Mouse (Mus musculus): ENCODE measurements at regions not wholly inside any gene's neighbourhood (a gene's known extent, or its start where the extent isn't known, plus 50 kb on each side); places are given as distances from the start of the nearest gene placed in this dataset.

DNA sequence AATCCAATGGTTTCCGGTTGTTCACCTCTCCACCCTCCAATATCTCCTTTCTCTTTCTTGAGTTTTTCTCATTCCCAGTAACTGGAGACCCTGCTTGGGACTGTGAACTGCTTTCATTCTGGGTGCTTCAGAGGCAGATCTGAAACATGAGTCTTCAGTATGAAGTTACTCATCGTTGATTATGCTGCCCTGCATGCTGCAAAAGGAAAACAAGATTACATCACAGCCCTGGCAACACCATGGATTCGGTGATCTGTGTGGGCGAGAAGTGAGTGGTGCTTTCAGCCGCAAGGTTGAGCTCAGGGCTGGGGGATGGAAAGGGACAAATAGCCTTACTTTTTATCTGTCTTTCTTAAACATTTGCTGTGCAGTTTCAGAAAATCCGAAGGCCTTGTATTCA, 164.8 kb upstream of the Dpt start:
- no peak for DNase-seq (ENCODE audit: low spot score in 2 of 2)

DNA sequence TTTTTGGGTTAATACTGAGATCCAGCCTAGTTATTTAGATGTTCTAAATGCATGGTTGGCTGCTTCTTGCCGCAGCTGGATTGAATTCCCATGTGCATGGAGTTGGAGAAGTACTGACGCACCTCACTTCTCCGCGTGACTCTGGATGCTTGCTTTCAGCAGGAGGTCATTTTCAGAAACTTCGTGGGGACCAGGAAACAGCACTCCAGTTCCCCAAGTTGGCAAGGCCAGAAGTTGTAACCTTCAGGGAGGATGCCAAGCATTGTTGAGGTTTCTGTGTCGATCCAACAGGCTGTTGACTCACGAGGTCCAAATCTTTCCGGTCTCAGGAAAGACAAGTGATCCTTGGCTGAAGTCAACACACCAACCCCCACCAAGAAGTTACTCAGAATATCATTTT, 167.6 kb upstream of the Dpt start:
- DNase-seq (ENCODE audit: low spot score in 2 of 2): no peak

DNA sequence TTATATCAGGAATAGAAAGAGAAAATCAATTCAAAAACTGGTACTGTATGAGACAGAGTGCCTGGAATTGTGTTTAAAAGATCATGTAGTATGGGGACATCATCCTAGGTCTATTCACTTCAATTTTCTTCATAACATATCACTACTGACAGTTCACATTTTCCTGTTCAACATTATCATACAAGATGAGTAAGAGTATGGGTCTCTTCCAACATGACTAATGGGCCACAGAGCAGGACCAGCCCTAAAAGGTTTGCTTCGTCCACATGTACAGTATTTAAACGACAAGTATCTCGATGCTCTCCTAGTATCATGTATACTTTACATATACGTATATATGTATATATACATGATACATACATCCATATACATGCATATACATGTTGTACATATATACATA, 164.8 kb upstream of the Atp1b1 start:
- DNase-seq (ENCODE audit: low spot score in 2 of 2): no peak

DNA sequence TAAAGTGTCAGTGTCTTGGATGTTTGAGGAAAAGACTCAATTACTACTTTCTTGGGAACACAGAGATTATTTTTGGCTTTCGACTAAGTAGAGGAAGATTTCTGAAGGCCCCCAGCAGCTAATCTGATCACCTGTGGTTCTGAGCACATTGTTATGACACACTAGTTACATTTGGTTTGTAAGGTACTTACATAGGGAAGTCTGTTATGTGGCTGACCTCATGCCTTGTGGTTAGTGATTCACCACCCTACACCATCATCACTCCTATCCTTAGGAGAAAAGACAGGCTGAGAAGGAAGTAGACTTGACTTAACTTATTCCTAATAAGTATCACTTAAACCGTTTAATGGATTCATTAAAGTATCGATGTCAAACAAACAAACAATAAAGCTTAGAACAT, 164.3 kb upstream of the Atp1b1 start:
- DNase-seq (ENCODE audit: low spot score in 2 of 2): no peak

DNA sequence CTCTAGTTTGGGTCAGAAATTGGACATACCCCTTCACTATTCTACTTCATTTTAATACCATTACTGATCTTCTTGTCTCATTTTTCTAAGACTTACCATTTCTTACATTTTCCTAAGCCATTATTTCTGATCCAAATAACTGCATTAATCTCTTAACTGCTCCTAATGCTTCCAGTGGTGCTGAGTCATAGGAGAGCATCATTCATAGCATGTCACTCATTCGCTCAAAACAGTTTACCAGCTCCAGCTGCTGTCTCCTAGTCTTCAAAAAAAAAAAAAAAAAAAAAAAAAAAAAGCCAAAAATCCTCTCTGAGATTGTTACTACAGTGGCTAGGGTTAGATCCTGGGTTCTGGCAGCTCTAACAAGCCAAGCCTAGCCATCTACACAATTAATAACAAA, 162.0 kb upstream of the Atp1b1 start:
- DNase-seq (ENCODE audit: low spot score in 2 of 2): no peak

DNA sequence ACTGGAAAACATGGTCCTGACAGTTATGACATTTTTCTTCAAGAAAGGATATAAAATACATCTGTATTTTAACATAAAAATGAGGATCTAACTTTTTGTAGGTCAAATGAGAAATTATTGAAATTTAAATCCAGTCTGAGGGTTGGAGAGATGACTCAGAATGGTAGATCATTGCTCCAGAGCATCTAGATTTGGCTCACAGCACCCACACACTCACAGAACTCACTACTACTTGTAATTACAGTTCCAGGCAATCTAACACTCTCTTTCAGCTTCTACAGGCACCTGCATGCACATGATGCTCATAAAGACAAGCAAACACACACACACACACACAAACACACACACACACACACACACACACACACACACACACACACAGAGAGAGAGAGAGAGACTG, 159.7 kb upstream of the Atp1b1 start:
- no peak for DNase-seq (ENCODE audit: low spot score in 2 of 2)

DNA sequence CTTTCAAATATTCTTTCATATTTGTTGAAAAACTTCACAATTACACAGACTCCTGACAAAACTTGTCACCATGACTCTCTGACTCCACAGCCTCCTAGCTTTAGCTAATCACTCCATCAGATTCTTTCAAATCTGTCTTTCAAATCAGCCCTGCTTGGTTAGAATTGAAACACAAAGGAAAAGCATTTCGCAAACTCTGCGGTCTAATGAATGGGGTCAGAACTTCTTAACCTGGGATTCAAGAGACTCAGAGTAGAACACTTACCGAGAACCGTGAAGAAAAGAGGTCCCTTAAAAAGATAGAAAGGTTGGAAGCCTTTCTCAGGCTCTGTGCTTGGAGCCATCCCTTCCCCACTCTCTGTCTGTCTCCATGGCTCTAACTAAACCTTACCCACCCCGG, 148.9 kb upstream of the Atp1b1 start:
- DNase-seq (ENCODE audit: low spot score in 2 of 2): no peak

DNA sequence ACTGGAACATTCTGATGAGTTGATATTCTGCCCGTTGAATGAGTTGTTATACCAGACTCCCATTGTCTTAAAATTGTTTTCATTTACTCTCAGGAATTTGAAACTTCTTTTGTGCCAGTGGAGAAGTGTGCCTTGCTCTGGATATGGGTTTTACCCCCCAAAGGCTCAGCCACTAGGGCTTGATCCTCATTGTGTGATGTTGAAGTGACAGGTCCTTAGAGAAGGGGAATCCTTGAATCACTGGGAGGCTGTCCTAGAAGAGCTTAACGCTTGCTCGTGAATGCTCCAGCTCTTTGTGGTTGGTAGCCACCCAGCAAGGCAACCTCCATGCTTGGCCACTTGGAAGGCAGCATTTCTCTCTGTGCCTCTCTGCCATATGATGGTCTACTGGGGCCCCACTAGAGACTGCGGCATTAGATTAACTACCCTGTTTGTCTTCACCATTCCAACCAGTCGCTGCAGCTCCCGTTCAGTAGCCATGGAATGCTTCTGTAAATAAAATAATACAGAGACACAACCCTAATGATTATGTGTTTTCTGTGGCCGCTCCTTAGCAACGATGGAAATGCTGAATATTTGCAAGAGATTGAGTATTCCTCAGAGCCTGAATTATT, 148.1 kb upstream of the Atp1b1 start:
- no peak for DNase-seq (ENCODE audit: low spot score in 2 of 2)

DNA sequence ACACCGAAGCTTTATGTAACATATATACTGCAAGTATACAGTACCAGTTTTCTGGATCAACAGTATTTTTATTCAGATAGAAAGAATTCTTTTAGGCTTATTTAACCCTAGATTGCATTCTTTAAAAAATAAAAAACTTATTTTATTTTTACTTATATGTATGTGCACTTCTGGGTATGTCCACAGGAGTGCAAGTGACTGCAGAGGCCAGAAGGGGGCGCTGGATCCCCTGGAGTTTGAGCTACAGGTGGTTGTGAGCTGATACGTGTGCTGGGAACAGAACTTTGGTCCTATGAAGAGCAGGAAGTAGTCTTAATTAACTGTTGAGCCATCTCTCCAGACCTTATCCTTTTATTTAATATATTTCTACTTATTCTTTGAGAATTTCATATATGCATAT, 145.3 kb upstream of the Atp1b1 start:
- no peak for DNase-seq (ENCODE audit: low spot score in 2 of 2)

DNA sequence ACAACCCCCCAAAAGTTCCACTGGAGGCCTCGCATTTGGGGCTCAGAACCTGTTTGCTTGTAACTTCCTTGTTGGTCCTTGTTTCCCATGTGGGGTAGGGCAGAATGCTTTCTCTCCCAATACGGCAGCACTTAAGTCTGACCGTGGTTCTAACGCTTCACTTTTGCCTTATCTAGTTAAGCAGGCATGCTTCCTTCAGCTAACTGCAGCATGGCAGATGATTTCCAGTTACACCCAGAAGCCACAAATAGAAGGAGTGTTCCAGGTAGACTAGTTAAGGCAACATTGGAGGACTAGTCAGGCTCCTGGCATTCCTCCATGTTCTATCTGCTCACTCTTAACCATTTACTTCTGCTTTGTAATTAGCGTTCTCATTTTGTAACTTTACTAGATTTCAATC, 144.4 kb upstream of the Atp1b1 start:
- DNase-seq (ENCODE audit: low spot score in 2 of 2): no peak

DNA sequence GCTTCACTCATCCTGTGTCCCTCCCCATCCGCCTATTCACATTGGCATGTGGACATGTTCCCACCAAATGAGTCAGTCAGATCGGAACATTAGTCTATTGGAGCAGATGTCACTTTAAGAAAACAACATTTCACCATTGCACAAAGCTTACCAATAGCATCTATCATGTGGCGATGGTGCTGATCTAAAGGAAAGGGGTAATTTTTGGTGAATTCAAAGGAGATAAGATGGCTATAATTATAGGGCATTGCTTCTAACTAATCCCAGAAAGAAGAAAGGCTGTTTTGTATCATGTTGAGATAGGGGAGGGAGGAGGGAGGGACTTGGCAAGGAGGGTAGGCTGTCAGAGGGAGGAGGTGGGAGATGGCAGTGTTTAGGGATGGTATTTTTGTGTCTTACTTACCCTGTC, 132.1 kb upstream of the Atp1b1 start:
- DNase-seq (ENCODE audit: low spot score in 2 of 2): no peak

DNA sequence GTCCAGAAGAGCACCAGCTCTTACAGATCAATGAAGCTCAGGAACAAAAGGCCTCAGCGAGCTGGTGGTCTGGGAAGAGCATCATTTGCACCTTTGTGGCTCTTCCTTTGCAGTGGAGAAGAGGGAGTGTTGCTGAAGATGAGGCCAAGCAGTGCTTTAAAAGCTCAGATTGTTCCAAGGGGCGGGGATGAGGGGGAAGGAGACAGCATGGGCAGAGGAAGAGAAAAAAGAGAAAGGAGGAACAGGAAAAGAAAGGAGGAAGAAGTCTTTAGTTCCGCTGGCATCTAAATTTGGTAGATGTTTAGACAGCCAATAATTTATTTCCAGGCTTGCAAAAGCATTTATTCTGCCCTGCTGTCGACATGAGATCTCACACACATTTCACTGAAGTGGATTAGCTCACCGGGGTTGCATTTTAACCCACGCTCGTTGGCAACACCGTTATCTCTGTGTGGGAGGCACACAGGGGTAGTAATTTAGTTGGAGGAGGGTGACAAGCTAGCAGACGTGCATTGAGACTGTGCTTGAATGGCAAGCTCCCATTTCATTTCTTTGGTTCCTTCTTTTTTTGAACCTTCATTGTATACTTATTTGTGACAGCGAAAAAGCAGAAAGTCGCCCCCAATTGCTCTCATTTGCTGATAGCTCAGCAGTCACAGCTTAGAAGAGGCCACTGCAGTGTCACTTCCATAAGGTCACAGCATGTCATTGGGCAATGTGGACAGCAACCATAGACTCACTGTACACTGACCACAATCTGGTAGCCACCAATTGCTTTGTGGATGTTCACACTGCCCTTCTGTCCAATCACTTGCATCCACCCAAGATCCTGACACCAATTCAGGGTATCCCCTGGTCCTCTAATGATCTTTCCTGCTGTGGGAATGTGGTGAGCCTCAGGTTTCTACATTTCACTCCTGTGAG, 128.2 kb upstream of the Atp1b1 start:
- DNase-seq (ENCODE audit: low spot score in 2 of 2): peak; percentile 57 to 77

DNA sequence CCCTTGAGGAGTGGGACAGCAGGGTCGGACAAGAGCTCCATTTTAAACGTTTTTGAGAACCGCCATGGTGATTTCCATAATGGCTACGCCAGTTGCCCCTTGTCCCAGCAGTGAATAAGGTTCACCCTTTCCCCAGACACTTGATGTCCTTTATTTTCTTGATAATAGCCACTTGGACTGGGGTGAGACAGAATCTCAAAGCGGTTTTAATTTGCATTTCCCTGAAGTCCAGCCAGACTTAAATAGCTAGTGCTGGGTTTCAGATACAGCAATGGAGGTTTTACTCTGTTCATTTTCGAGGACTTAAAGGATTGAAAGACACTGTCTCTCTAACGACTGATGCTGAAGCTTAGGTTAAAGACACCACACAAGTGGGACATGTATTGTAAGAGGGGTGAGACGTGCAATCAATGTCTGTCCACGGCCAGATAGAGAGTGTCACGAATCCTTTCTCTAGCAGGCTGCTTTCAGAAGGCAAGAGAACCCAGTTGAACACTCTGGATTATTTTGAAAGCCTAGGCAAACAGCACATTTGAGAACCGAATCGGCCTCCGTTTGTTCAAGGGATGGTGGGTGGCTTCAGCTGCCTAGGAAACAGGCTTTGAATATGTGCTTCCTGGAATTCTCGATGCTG, 118.8 kb upstream of the Atp1b1 start:
- DNase-seq (ENCODE audit: low spot score in 2 of 2): peak; percentile 52 to 60

DNA sequence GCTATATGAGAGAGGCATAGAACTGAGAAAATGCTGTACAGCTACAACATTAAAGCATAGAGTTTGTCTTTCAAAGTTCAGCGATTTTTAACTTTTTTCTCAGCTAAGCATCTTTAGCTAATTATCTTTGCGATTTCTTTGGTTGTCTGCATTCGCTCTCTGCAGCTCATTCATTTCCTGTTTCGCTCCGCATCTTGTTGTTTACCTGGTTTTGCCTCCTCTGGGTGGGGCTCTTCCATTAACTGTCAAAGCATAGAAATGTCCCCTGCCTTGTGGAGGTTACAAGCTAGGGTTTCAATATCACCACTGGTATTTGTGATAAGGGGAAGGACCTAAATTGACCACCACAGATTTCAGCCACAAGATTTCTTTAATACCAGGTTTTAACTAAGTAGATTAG, 115.5 kb upstream of the Atp1b1 start:
- DNase-seq (ENCODE audit: low spot score in 2 of 2): no peak

DNA sequence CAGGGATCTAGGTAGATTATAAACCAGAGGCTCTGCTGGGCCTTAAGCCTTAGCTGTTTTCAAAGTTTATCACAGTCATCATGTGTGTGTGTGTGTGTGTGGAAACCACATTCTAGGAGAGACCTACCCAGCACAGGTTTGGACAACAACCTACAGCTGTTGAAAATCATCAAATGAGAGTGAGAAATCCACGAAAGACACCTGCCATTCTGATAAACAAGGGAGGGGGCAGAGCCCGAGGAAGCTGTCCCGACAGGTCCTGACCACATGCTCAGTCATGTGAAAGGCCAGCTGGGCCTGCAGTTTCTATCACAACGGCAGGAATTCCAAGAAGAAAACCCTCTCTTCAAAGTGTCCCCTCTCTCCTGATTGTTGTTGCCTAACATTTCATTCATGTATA, 114.0 kb upstream of the Atp1b1 start:
- no peak for DNase-seq (ENCODE audit: low spot score in 2 of 2)

DNA sequence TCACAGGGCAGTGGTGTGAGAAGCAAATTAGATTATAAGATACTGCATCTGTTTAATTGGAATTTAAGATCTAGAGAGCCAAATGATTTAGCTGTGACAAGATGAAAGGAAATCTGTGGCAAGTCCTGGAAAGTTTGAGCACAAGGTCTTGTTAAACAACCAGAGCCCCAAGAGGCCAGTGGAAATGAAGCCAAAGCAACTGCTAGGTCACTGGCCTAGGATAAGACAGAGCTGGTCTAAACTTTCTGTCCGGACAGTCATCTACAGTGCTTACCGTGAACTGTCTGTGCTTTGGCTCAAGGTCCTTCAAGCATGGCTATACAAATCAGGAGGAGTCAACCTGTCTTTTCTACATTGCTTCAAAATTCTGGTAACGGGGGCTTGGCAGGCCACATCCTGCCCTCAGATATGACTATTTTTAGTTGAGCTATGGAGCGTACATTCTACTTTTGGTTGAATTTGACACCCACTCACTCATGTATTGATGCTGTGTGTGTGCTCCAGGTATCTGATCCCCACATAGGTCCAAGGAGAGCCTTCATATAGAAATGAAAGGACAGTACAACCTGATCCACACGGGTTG, 113.4 kb upstream of the Atp1b1 start:
- no peak for DNase-seq (ENCODE audit: low spot score in 2 of 2)

DNA sequence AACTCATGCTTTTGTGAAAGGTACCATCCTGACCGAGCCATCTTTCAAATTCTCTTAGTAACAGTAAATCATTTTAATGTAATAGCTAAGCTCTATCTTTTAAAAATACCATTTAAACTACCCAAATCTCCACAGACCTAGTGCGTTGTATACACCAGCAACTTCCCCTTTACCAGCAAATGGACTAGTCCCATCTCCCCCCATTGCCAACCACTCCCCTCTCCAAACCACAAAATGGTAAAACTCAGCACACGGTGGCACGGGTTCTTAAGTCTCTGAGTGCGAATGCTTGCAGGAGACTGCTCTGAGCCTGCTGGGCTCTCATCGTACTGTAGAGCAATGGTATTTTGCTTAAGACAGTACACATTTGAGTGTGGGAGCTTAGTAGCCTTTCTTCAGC, 106.7 kb upstream of the Atp1b1 start:
- DNase-seq (ENCODE audit: low spot score in 2 of 2): no peak

DNA sequence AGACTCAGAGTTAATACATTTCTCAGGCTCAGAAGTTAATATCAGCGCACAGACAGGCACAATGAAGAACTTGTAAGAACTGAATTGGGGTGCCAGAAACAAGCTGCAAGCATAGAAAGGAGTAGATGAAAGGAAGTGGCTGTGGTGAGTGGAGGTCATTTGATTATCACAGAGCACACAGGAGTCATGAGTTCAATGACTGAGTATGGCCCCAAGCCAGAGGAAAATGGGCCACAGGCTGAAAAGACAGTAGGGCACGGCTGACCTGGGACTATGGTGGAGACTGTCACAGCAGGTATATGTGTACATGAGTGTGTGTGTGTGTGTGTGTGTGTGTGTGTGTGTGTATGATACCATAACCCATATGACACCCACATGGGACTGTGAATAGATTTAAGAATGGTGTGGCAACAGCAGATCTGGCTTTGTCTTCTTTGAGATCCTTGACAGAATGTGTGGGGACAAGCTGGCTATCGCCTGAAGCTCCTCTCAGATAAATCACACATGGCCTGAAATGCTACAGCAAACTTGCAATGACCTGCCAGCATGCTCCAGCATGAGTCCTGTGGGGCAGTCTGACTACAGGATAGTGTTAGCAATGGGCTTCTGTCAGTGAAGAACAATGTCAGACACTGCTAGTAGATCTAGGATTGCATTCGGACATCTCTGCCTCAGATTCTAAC, 101.5 kb upstream of the Atp1b1 start:
- no peak for DNase-seq (ENCODE audit: low spot score in 2 of 2)

DNA sequence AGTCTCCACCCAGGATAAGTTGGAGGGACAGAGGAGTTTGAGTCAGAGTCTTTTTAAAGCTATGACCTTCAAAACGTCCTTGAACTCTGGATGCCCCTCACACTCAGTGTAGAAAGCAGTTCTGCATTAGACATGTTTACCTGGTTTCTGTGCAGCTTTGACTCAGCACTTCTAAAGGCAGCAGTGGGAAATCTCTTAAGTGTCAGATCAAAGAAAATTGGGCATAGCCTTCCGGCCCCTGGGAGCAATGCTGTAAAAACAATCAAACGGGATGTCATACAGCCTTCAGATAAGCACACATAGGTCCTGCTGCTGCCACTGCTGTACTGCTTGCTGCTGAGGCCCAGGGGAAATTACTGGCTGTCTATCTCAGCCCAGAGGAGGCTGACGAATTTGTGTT, 94.5 kb upstream of the Atp1b1 start:
- DNase-seq (ENCODE audit: low spot score in 2 of 2): no peak

DNA sequence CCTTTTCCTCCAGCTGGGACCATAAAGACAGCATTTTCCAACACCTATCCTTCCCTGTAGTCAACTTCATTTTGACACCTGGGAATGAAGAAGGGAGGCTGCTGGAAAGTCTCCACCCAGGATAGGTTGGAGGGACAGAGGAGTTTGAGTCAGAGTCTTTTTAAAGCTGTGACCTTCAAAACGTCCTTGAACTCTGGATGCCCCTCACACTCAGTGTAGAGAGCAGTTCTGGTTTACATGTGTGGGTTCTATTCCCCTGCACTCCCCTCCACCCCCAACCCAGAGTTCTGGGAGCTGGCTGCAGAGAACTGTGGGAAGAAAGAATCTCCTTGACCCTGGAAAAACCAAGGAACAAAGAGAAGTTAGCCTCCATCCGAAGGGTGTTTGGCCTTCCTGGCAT, 92.9 kb upstream of the Atp1b1 start:
- no peak for DNase-seq (ENCODE audit: low spot score in 2 of 2)

DNA sequence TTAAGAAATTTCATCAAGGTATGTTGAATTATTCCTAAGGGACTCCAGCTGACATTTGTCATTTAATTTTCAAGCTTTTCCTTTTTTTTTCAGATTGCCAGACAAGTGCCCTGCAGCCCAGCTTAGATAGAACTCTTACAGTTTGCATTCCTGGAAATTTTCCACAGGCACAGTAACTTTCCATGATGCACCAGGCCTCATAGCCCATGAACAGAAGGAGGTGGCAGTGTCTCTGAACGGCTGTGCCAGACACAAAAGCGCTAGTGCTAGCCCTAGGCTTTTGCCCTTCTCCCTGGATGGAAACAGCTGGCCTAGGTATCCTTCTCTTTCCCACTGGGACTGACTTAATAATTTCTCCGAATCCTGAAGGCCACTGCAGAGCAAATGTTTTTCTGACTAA, 92.4 kb upstream of the Atp1b1 start:
- DNase-seq (ENCODE audit: low spot score in 2 of 2): no peak

DNA sequence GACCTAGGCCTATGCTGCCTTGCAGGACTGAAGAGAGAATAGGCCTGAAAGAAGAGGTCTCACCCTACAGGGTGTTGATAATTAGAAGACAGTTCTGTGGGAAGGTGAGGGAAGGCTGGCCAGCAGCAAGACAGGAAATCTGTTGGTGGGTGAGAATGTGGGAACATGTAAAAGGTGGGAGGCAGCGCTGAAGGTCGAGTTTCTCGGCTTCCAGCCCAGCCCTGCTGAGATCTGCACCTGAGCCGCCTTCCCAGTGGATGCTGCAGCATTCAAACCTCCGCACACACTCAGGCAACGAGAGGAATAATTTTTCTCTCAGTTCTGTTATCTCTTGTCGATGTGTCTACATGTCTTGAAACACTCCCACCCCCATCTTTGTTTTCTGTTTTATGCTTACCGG, 89.9 kb upstream of the Atp1b1 start:
- DNase-seq (ENCODE audit: low spot score in 2 of 2): no peak
